Mouse (Mus musculus): ENCODE measurements at regions not wholly inside any gene's neighbourhood (a gene's known extent, or its start where the extent isn't known, plus 50 kb on each side); places are given as distances from the start of the nearest gene placed in this dataset.

DNA sequence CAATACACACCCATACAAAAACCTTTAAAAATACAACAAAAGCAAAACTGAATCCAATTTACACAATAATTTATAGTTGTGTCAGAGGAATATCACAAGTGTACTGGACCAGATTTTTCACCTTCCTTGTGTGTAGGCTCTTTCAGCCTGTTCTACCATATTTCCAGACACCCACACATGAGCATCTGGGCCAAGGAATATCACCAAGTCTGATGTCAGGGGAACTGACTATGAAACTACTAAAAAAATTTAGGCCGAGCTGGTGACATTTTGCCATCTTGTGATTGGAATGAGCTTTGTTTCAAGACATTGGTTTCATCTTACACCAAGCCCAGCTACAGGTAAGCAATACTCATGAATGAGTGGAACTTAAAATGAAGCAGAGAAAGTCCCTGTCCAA lies 234.9 kb upstream of the Emcn start:
- no peak for DNase-seq

GRCm38 (mm10) chr3:137108197-137108596 lies 232.7 kb upstream of the Emcn start:
- DNase-seq: no peak

- DNase-seq: peak; percentile 92
Observed at GRCm38 (mm10) chr3:137109786-137110185, 231.1 kb upstream of the Emcn start.

DNA sequence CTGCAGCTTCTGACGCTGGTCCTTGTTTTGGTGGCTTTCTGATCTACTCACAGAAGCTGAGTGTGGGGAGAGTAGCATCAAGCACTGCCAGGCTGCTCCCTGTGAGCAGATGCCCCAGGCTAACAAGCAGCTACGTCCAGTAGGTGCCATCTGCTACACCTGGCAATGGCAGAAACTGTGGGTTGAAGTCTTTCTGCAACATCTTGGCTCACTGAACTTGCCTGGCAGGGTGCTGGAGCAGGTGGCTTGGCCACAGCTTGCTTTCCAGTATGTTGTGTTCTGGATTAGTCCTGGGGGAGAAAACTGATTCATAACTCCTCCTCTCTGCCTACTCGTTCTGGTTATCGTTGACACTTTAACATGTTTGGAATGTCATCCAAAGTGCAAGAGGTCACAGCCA lies 230.4 kb upstream of the Emcn start:
- peak; percentile 94 for DNase-seq

- no peak for DNase-seq
Observed at GRCm38 (mm10) chr3:137129967-137130366, 210.9 kb upstream of the Emcn start.

DNA sequence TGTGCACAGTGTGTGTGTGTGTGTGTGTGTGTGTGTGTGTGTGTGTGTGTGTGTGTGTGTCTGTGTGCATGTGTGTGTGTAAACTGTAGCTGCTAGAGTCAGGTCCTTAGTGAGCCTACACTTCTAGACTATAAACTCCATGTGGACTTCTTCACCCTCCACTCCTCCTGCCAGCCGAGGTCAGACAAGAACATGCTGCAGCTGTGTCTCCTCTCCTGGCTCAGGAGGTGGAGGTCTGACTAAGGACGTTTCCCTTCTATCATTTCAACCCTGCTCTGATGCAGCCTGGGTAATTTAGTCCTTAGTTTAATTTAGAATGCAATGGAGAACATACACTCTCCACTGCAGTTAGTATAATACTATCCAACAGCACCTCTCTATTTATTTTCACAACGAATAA lies 198.8 kb upstream of the Emcn start:
- no peak for DNase-seq

GRCm38 (mm10) chr3:137146062-137146461 lies 194.8 kb upstream of the Emcn start:
- DNase-seq: no peak

DNA sequence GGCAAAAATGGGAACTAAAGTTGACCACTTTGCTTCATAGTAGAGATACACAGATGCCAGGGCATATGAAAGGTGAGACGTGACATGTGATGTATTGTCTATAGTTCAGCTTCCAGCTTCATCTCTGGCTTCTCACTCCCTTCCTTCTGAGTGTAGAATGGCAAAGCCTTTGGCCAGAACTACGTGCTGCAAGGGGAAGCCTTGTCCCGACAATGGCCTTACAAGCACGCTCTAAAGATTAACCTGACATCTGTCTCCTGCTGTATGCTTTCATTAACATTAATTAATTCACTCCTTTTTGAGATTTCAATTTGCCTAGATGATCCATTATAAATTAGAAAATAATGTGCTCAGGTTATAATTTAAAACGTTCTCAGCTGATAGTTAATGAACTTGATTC lies 193.5 kb upstream of the Emcn start:
- no peak for DNase-seq

DNA sequence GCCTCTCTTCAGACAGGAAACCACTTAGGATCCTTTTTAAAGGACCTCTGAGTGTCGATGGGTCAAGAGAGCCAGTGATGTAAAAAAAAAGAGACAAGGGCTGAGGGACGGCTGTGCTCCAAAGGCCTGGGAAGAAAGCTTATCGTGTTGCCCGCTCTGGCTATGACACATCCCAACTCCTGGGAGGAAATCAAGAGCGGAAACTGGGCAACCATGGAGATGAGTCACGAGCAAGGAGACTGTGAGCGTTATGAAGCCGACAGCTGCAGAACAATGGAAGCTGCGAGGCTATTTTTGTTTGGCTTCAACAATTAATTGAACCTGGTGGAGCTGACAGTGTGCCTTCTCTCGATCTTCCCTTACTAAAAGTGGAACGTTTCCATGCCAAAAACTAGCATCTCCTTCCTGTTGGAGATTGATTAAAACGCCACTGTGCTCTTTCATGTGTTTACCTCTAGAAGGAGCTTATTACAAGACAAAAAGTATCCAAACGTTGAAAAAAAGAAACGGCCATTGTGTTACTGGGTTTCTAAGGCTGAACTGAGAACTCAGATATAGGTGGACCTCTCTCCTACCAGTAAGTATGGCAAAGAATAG lies 190.4 kb upstream of the Emcn start:
- peak; percentile 37 for DNase-seq

- DNase-seq: no peak
Observed at GRCm38 (mm10) chr3:137151431-137151830, 189.4 kb upstream of the Emcn start.

GRCm38 (mm10) chr3:137153234-137153633 lies 187.6 kb upstream of the Emcn start:
- DNase-seq: no peak

- no peak for DNase-seq
Observed at GRCm38 (mm10) chr3:137154200-137155042, 186.4 kb upstream of the Emcn start.

DNA sequence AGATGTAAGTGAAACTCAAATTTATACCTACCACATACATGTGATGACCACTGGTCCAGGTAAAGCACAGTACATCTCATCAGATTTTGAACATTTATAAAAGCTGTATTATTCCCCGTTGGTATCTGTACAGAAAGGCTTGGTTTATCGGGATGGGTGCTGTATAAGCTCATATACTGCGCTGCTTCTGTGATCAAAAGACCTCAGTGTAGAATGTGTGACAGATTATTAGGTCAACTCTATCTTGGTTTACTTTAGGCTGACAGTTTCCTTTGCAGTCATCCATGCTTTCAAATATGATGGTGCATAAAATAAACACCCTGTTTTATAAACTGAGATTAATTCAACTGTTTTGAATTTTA lies 185.8 kb upstream of the Emcn start:
- DNase-seq: no peak

GRCm38 (mm10) chr3:137156250-137156975 lies 184.5 kb upstream of the Emcn start:
- no peak for DNase-seq

GRCm38 (mm10) chr3:137189035-137189434 lies 151.8 kb upstream of the Emcn start:
- no peak for DNase-seq

DNA sequence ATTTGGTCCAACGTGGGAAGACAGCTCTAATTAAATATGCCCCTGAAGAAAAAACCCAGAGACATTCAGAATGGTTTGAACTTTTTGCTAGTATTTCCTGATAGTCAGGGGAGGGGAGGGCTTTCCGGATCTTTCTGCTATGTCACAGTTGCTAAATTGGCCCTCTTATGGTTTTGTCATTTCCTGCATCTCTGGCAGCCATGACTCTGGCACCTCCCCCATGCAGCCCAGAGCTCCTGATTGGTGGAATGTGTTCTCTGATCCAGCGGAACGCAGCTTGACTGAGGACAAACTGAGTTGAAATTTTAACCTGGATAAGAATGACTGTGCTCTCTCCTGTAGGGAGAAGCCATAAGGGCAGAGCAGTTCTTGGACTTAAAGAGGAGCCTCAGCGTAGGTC lies 150.4 kb upstream of the Emcn start:
- no peak for DNase-seq

GRCm38 (mm10) chr3:137191009-137191408 lies 149.9 kb upstream of the Emcn start:
- DNase-seq: no peak

DNA sequence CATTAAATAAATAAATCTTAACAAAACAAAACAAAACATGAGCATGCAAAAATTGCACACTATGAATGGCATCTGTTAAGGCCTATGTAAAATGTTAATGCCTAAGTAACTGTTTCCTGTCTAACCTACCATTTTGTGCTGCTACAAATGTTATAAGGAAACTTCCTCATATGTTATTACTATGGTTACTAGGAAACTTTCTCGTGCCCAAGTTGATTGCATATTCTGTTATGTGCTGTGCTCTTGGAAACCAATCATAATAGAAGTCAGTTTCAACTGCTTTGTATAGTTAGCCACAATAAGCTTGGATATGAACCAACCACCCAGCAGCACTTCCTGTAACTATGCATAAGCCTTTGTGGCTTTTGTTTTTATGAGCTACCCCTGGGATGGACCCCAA lies 147.0 kb upstream of the Emcn start:
- DNase-seq: no peak

DNA sequence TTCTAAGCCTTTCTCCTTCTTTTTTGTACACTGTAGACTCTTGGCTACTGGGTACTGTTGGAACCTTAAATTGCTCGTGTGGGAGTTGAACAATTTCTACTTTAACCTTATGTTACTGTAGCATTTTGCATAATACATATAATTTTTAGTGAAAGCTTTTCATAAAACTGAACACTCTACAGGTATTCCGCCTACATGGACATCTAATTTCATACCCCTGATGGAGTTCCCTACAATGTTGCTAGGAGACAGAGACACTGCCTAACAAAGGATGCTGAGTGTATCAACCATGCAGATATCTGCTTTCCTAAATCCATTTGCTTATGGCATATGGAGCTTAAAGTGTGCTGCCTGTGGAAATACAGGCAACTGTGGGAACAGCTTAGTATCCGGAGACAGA lies 129.2 kb upstream of the Emcn start:
- no peak for DNase-seq

DNA sequence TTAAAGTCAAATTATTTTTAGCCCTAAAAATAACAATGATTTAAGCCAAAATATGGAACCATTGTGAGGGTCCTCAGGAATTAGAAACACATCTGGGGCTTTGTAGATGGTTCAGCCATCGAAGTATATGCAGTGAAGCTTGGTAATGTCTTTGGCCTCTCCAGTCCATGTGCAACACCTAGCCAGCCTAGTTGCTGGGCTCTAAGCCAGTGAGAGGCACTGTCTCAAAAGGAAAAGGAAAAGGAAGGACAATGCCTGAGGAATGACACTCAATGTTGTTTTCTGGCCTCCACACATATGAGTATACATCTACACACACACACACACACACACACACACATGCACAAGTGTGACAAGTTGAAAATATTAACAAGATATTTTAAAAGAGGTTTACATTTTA lies 124.8 kb upstream of the Emcn start:
- DNase-seq: no peak

GRCm38 (mm10) chr3:137217245-137217644 lies 123.6 kb upstream of the Emcn start:
- no peak for DNase-seq

DNA sequence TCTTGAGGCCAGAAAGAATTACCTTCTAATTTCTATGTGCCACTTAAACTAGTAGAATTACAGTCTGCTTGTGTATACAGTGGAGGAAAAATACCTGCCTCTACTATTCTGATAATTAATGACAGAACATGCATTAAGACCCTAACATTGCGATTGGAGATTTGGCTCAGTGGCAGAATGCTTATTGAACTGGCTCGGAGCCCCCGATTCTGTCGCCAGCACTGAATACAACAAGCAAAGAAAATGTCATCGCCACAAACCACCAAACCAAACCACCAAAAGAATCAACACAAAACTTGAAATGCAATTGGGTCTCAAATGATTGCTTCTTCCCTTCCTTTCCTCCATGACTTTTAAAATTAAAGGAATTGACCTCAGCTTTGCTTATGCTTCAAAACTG lies 122.9 kb upstream of the Emcn start:
- no peak for DNase-seq

DNA sequence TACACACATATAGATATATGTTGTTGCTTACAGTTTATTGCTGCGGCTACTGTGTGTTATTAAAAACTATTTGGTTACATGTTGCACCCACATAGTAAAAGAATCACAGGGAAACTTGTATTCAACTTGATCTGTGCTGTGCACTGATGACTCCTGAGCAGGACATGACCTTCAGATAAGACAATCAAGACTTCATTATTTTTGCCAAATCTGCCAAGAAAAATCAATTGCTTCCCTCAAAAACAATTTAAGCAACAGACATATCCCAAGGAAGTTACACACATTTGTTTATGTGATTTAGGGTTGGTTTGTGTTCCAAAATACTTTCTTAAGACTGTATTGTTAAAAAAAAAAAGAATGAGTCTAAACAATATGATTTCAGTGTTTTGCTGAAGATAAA lies 114.7 kb upstream of the Emcn start:
- no peak for DNase-seq
